Mouse (Mus musculus) embryonic facial prominence, embryonic 10.5 days (tissue): ENCODE data around the gene Bdkrb2. TPM values are rescaled to one million over a fixed set of nuclear protein-coding genes. Genes with fewer than 3 reads are reported as not detected.

Experiments
- DNase-seq: peaks from one replicate; pipeline ENCODE4 v3.0.0-alpha.2; 2017; ENCODE audit warnings: low spot score
- H3K27ac ChIP-seq: fragments of 300-500 bp; sonication (generic); replicated peaks from 2 replicates; pipeline ENCODE4 v1.5.1; 2016; ENCODE audit warnings: mild to moderate bottlenecking
- H3K27me3 ChIP-seq: fragments of 300-500 bp; sonication (generic); replicated peaks from 2 replicates; pipeline ENCODE4 v1.6.1; 2016; ENCODE audit warnings: low read depth, mild to moderate bottlenecking; ENCODE audit not compliant: poor library complexity, severe bottlenecking
- H3K36me3 ChIP-seq: fragments of 300-500 bp; sonication (generic); replicated peaks from 2 replicates; pipeline ENCODE4 v1.6.1; 2016; ENCODE audit warnings: mild to moderate bottlenecking, moderate library complexity
- H3K4me1 ChIP-seq: fragments of 300-500 bp; sonication (generic); 2 replicates; pipeline ENCODE4 v1.6.1; 2016
- H3K4me3 ChIP-seq: fragments of 300-500 bp; sonication (generic); 2 replicates; pipeline ENCODE4 v1.5.1; 2016; ENCODE audit warnings: mild to moderate bottlenecking, moderate library complexity
- H3K9me3 ChIP-seq: fragments of 300-500 bp; sonication (generic); 2 replicates; pipeline ENCODE4 v1.6.1; 2016; ENCODE audit warnings: mild to moderate bottlenecking
- WGBS: fragments of 180-500 bp; shearing (Covaris S2); methylation state at CpG from one replicate; pipeline ENCODE4 v1.1.7; 2016; 5-methylcytosine and 5-hydroxymethylcytosine counted together
- polyA plus RNA-seq: library from polyadenylated mRNA; unstranded; fragments of >200 nt; fragmentation: Nextera tagmentation; extraction: Ambion mirVana; gene quantifications from 2 replicates; pipeline ENCODE4 v1.2.1, GENCODE M21; 2016

Bdkrb2 gene
- polyA plus RNA-seq, 1 experiment from 2014 or later, result 0.82 TPM

GRCm38 (mm10) chr12:105601586-105601985 lies 38.6 kb downstream of the Bdkrb2 start:
- Histone ChIP-seq H3K27ac (0 out of 2 replicates have a peak overlapping the region, but pooled peaks have one; percentile 1), H3K4me1 (peaks cover 45% of the 10 kb centered on the region)

GRCm38 (mm10) chr12:105602581-105603210 lies 39.7 kb downstream of the Bdkrb2 start, which contains the start of gene Bdkrb1:
Gene Bdkrb1 (plus strand): TSS chr12:105603085.
- Histone ChIP-seq H3K4me1 (peaks cover 43% of the 10 kb centered on the region), H3K4me3 (no peak within 1 kb of the TSS), H3K27me3 (no peaks in the 10 kb centered on the region), H3K9me3 (no peaks in the 10 kb centered on the region), H3K36me3 (no peaks in the 10 kb centered on the region), H3K27ac (no peak within 1 kb of the TSS)
- no peak for DNase-seq
- WGBS, result 83% methylated on average over 11 of the region's 11 CpGs

More at GRCm38 (mm10) chr12:105601586-105601985, 38.6 kb downstream of the Bdkrb2 start:
- Histone ChIP-seq H3K4me3 (no peak overlapping the region), H3K36me3 (no peaks in the 10 kb centered on the region), H3K27me3 (no peaks in the 10 kb centered on the region), H3K9me3 (no peaks in the 10 kb centered on the region)
- 86% methylated on average over 6 of the region's 6 CpGs for WGBS
- no peak for DNase-seq

DNA sequence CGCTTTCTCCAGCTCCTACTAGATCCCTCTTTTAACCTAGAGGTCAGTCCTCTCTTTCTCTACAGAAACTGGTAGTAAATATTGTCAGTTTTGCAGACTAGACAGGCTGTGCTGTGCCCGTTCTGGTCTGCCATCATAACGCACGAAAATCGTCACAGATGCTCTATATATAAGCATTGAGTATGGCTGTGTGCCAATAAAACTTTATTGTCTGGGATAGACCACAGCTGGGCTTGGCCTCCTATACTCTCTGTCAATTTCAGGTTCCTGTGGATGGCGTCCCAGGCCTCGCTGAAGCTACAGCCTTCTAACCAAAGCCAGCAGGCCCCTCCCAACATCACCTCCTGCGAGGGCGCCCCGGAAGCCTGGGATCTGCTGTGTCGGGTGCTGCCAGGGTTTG lies 40.9 kb downstream of the Bdkrb2 start:
- Histone ChIP-seq H3K4me3 (no peak overlapping the region), H3K9me3 (no peaks in the 10 kb centered on the region), H3K36me3 (no peaks in the 10 kb centered on the region), H3K27me3 (no peaks in the 10 kb centered on the region), H3K4me1 (peaks cover 34% of the 10 kb centered on the region), H3K27ac (no peak overlapping the region)
- DNase-seq, result no peak
- 94% methylated on average over 11 of the region's 11 CpGs for WGBS

DNA sequence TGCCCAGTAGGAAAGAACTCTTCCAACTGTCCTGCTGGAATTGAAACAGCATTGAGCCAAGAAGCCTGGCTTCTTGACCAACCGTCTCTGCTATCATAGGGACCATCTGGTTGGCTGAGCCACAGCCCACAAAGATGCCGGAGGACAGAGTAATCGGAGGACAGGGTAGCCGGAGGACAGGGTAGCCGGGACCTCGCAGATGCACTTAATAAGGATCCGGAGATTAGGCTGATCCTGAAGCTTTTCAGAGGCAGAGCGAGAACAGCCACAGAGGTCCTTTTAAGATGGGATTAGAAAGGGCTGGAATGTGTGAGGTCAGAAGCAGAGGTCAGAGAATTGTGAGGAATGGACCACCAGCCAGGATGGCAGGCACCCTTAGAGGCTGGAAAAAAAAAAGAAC lies 42.2 kb downstream of the Bdkrb2 start:
- no peaks in the 10 kb centered on the region for H3K9me3 ChIP-seq
- peaks cover 21% of the 10 kb centered on the region for H3K4me1 ChIP-seq
- H3K36me3 ChIP-seq, result no peaks in the 10 kb centered on the region
- 12% methylated on average over 8 of the region's 8 CpGs for WGBS
- H3K4me3 ChIP-seq, result no peak overlapping the region
- H3K27me3 ChIP-seq, result no peaks in the 10 kb centered on the region
- peak; percentile 46 for DNase-seq
- H3K27ac ChIP-seq, result peak overlapping the region; percentile 8; the same call in 1 of the 2 replicates

GRCm38 (mm10) chr12:105606881-105607280 lies 43.9 kb downstream of the Bdkrb2 start:
- Histone ChIP-seq H3K4me1 (peaks cover 23% of the 10 kb centered on the region), H3K36me3 (no peaks in the 10 kb centered on the region), H3K27me3 (no peaks in the 10 kb centered on the region), H3K4me3 (no peak overlapping the region), H3K9me3 (no peaks in the 10 kb centered on the region), H3K27ac (no peak overlapping the region)
- 81% methylated on average over 4 of the region's 4 CpGs for WGBS
- DNase-seq, result no peak

DNA sequence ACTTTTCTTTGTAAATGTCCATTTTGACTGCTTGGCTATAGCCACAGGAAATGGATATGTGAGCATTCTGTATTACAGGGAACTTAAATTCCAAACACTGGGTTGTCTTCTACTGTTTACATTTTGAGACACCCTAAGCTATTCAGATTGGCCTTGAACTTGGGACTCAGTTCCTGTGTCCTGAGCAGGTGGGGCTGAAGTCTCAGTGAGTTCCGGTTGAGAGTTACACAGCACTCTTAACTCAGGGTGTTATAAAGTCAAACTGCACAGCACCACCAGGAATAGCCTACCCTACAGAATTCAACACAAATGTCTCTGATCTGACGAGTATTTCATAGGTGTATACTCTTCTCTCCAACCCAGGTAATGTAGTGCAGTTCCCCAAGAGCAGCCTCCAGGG lies 48.0 kb downstream of the Bdkrb2 start:
- Histone ChIP-seq H3K4me3 (no peak overlapping the region), H3K9me3 (no peaks in the 10 kb centered on the region), H3K27me3 (no peaks in the 10 kb centered on the region), H3K27ac (no peak overlapping the region), H3K4me1 (peaks cover 7% of the 10 kb centered on the region), H3K36me3 (peaks cover 15% of the 10 kb centered on the region)
- no peak for DNase-seq
- 89% methylated on average over 2 of the region's 2 CpGs for WGBS

GRCm38 (mm10) chr12:105611748-105612147 lies 48.7 kb downstream of the Bdkrb2 start:
- peaks cover 6% of the 10 kb centered on the region; the same call in 1 of the 2 replicates for H3K4me1 ChIP-seq
- H3K9me3 ChIP-seq, result no peaks in the 10 kb centered on the region
- peak; percentile 86 for DNase-seq
- 12% methylated on average over 7 of the region's 7 CpGs for WGBS
- H3K27me3 ChIP-seq, result no peaks in the 10 kb centered on the region
- H3K27ac ChIP-seq, result no peak overlapping the region
- H3K4me3 ChIP-seq, result no peak overlapping the region
- H3K36me3 ChIP-seq, result peaks cover 22% of the 10 kb centered on the region

- H3K4me3 ChIP-seq, result no peak overlapping the region
- no peak for DNase-seq
- 91% methylated on average over 10 of the region's 10 CpGs for WGBS
- H3K27ac ChIP-seq, result no peak overlapping the region
- H3K9me3 ChIP-seq, result no peaks in the 10 kb centered on the region
- peaks cover 6% of the 10 kb centered on the region; the same call in 1 of the 2 replicates for H3K4me1 ChIP-seq
- H3K36me3 ChIP-seq, result peaks cover 40% of the 10 kb centered on the region
- no peaks in the 10 kb centered on the region for H3K27me3 ChIP-seq
Observed at GRCm38 (mm10) chr12:105613559-105613958, 50.5 kb downstream of the Bdkrb2 start.

DNA sequence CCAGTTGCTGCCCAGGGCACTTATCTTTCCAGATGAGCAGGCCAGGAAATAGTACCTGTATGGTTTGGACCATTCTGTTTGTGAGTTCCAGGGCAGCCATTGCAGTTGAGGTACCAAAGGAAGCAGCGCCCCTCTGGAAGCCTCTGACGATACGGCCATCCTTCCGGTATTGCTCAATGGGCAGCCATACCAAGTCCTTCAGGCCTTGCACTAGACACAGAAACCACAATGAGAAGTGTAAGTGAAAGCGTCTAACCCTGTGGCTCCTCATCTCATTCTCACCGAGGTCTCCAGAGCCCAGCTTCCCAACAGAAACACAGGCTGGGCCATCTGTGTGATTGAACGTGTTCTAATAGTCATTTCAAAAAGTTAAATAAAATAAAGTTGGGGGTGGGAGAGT lies 59.0 kb downstream of the Bdkrb2 start:
- WGBS, result 97% methylated on average over 7 of the region's 7 CpGs
- H3K36me3 ChIP-seq, result peaks cover 83% of the 10 kb centered on the region
- H3K27me3 ChIP-seq, result no peaks in the 10 kb centered on the region

DNA sequence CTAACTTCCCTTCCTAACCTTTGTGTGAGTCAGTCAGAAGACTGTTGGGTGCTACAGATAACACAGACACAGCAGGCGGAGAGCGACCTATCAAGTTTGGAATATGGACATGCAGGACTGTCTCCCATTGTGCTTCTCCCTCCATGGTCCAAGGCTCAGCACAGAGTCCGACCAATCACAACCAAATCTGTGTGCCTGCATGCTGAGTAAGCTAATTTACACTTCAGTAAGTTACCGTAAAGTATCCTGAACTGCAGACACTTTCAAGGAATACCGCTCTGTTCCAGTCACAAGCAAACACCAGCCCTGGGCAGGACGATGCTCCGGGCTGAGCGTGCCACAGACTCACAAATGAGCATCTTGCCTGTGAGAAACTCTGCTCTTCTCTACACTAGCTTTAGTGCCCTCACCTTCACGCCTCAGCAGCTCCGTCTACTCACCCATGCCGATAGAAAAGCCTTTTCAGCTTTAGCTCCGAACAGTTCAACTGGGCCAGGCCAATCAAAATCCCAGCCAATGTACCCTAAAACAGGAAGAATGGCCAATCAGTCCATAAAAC lies 60.0 kb downstream of the Bdkrb2 start:
- WGBS, result 83% methylated on average over 12 of the region's 12 CpGs
- Histone ChIP-seq H3K27me3 (no peaks in the 10 kb centered on the region), H3K4me1 (0 out of 2 replicates have a peak, but pooled peaks cover 2% of the 10 kb centered on the region), H3K36me3 (peaks cover 82% of the 10 kb centered on the region), H3K27ac (no peak overlapping the region), H3K9me3 (no peaks in the 10 kb centered on the region), H3K4me3 (no peak overlapping the region)
- no peak for DNase-seq

More for the DNA sequence above, 59.0 kb downstream of the Bdkrb2 start:
- Histone ChIP-seq H3K4me1 (0 out of 2 replicates have a peak, but pooled peaks cover 2% of the 10 kb centered on the region), H3K27ac (no peak overlapping the region), H3K4me3 (no peak overlapping the region), H3K9me3 (no peaks in the 10 kb centered on the region)
- no peak for DNase-seq

GRCm38 (mm10) chr12:105625798-105626197 lies 62.8 kb downstream of the Bdkrb2 start:
- DNase-seq, result no peak

GRCm38 (mm10) chr12:105634374-105635067 lies 71.5 kb downstream of the Bdkrb2 start:
- DNase-seq, result no peak

More at GRCm38 (mm10) chr12:105625798-105626197, 62.8 kb downstream of the Bdkrb2 start:
- no peak overlapping the region for H3K4me3 ChIP-seq
- peaks cover 70% of the 10 kb centered on the region for H3K36me3 ChIP-seq
- 63% methylated on average over 7 of the region's 7 CpGs for WGBS
- H3K4me1 ChIP-seq, result 0 out of 2 replicates have a peak, but pooled peaks cover 2% of the 10 kb centered on the region
- no peaks in the 10 kb centered on the region for H3K27me3 ChIP-seq
- no peaks in the 10 kb centered on the region for H3K9me3 ChIP-seq
- no peak overlapping the region for H3K27ac ChIP-seq

More at GRCm38 (mm10) chr12:105634374-105635067, 71.5 kb downstream of the Bdkrb2 start:
- WGBS, result 95% methylated on average over 13 of the region's 13 CpGs
- Histone ChIP-seq H3K36me3 (peaks cover 85% of the 10 kb centered on the region), H3K27me3 (no peaks in the 10 kb centered on the region), H3K27ac (no peak overlapping the region), H3K4me1 (no peaks in the 10 kb centered on the region), H3K9me3 (no peaks in the 10 kb centered on the region), H3K4me3 (no peak overlapping the region)
